Mouse (Mus musculus): ENCODE results near the gene Gk5.

Gene Gk5

GRCm38 (mm10) chr9:96118861-96119772 lies at the start of gene Gk5:
Gk5 (plus strand) TSS chr9:96119362.
- peak; percentile 94 for DNase-seq (ENCODE audit: low read depth, low spot score)

- DNase-seq (ENCODE audit: low read depth, low spot score), result no peak
Observed at GRCm38 (mm10) chr9:96078752-96079315, 40.3 kb upstream of the Gk5 start.

DNA sequence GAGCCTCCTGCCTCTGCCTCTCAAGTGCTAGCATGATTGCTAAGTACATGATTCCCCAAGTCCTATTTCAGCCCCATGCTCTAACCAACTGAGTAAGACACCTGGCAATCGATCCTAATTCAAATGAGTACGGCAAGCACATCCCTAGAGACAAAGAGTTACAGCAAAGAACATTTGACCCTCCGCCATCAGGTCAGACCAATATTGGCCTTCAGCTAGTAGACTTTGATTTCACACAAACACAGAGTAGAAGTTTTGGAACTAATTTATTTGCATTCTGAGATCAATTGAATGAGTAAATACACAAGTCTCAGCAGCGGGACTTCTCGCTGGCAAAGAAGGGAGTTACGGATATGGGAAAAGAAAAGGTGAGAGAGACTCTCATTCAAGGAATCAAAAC lies 33.9 kb upstream of the Gk5 start:
- DNase-seq (ENCODE audit: low read depth, low spot score), result no peak

- DNase-seq (ENCODE audit: low read depth, low spot score), result peak; percentile 56
Observed at GRCm38 (mm10) chr9:96087671-96088070, 31.5 kb upstream of the Gk5 start.

- peak; percentile 96 for DNase-seq (ENCODE audit: low read depth, low spot score)
Observed at GRCm38 (mm10) chr9:96088456-96088855, 30.7 kb upstream of the Gk5 start.

DNA sequence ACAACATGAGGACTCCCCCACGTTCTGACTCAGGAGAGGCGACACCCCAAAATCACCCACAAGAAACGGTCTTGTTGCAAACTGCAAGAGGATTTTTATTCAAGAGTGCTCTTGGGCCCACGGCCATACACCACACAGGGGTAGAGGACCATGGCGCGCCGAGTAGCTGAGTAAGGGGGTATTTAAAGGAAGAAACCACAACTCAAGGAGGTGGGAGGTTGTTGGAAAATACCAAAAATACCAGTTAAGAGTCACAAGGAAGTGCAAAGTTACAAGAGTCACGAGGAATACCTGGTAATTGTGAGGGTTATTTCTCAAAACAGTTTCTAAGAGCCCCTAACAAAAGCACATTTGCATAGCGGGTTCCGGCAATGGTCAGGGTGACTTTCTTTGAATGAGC lies 26.5 kb upstream of the Gk5 start:
- peak; percentile 69 for DNase-seq (ENCODE audit: low read depth, low spot score)

- DNase-seq (ENCODE audit: low read depth, low spot score), result peak; percentile 61
Observed at GRCm38 (mm10) chr9:96093221-96093620, 25.9 kb upstream of the Gk5 start.

- DNase-seq (ENCODE audit: low read depth, low spot score), result no peak
Observed at GRCm38 (mm10) chr9:96094341-96094740, 24.8 kb upstream of the Gk5 start.

DNA sequence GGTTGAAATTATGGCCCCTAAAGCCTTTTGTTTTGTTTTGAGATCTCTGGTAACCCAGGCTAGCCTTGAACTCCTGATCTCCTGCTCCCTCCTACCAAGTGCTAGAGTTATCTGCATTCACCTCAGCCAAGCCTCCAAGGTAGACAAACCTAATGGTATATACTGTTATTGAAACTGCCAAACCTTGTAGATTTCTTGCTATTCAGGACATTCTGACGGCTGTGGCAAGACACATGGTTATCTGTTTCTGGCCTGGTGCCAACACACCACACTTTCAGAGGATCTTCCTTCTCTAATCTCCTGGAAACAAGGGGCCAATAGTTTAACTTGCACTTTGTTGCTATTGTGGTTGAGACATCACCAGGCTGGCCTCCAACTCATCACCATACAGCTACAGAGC lies 24.0 kb upstream of the Gk5 start:
- no peak for DNase-seq (ENCODE audit: low read depth, low spot score)

DNA sequence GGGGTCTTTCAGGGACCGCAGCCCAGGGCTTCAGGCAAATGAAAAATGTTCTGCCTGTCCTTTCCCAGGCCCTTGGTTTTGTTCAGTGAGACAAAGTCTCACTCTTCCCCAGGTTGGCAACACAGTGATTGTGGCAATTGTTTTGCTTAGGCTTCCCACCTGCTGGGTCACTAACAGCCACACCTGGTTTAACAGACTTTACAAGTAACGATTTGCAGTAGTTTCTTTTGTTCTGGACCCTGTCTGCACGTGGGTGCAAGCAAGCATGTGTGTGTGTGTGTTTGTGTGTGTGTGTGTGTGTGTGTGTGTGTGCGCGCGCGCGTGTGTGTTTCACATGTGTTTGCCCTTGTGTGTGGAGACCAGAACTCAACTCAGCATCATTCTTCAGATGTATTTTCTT lies 16.3 kb upstream of the Gk5 start:
- peak; percentile 72 for DNase-seq (ENCODE audit: low read depth, low spot score)

GRCm38 (mm10) chr9:96112879-96113361 lies 6.2 kb upstream of the Gk5 start:
- DNase-seq (ENCODE audit: low read depth, low spot score), result no peak

GRCm38 (mm10) chr9:96116801-96117200 lies 2.4 kb upstream of the Gk5 start:
- DNase-seq (ENCODE audit: low read depth, low spot score), result no peak

- DNase-seq (ENCODE audit: low read depth, low spot score), result no peak
Observed at GRCm38 (mm10) chr9:96118216-96118615, 946 bp upstream of the Gk5 start.

- peak; percentile 70 for DNase-seq (ENCODE audit: low read depth, low spot score)
Observed at GRCm38 (mm10) chr9:96127972-96128371, 8.8 kb downstream of the Gk5 start.

DNA sequence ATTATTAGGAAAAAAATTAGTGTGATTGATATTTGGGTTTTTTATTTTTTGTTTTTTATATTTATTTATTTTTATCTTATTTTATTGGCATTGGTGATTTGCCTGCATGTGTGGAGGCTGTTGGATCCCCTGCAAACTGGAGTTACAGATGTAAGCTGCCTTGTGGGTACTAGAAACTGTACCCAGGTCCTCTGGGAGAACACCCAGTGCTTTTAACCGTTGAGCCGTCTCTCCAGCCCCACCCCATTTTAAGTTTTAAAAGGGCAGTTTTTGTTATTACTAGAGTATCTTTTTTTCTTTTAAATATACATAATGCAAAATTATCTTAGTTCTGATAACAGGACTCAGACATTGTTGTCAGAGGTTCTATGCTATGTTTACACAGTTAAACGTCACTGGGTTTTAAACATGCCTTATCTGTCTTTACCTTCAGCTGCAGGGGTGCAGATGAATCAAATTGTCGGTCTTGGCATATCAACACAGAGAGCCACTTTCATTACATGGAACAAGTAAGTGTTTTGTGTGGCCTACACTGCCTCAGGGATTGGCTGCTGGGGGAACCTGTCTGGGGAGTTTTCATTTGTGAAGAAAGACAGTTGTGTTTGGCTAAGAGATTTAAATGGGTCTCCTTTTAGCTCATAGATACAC lies 13.9 kb downstream of the Gk5 start:
- no peak for DNase-seq (ENCODE audit: low read depth, low spot score)

- no peak for DNase-seq (ENCODE audit: low read depth, low spot score)
Observed at GRCm38 (mm10) chr9:96134470-96134869, 15.3 kb downstream of the Gk5 start.

DNA sequence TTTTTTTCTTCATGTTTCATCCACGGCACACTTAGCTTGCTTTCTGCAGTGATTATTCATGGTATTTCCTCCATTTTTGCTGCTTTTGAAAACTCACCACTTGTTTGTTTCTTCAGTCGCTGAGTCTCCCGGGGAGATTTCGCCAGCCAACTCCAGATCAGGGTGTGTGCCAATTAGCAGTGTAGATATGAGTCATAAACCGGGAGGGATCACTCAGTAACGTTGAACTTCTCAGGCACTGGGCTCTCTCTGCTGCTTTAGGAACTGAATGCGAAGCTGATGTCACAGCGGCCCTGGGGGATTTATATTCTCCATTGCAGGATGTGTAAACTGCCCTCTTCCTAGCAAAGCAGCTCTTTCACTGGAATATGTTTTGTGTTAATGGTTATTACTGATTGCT lies 15.8 kb downstream of the Gk5 start:
- no peak for DNase-seq (ENCODE audit: low read depth, low spot score)

- DNase-seq (ENCODE audit: low read depth, low spot score), result no peak
Observed at GRCm38 (mm10) chr9:96135461-96135860, 16.3 kb downstream of the Gk5 start.

DNA sequence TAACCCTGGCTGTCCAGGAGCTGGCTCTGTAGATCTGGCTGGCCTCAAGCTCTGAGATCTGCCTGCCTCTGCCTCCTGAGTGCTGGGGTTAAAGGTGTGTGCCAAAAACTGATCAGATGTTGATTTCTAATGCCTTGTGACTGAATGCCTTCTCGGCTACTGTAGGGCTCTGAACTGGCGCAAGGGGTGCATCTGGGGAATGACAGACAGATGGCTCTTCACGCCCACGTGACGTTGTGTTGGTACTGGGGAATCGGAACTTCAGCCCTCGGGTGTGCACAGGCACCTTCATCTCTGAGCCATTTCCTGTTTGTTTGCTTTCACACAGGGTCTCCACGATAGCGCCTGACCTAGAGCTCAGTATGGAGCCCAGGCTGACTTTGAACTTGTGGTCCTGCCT lies 19.8 kb downstream of the Gk5 start:
- peak; percentile 78 for DNase-seq (ENCODE audit: low read depth, low spot score)

DNA sequence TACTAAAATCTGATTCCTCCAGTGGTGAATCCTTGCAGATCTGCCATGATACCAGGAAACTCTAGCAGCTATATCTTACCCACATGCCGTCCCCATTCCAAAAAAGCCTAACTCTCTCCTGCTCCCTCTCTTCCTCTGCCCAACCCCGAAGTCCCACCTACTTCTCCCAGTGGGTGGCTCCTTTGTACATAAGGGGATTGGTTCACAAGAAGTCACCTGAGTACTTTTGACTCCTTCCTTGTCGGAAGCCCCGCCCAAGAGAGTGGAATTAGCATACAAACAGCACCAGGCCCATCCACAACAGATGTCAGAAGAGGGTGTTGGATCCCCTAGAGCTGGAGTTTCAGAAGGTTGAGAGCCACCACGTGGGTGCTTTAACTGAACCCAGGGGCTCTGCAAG lies 20.7 kb downstream of the Gk5 start:
- peak; percentile 99 for DNase-seq (ENCODE audit: low read depth, low spot score)

DNA sequence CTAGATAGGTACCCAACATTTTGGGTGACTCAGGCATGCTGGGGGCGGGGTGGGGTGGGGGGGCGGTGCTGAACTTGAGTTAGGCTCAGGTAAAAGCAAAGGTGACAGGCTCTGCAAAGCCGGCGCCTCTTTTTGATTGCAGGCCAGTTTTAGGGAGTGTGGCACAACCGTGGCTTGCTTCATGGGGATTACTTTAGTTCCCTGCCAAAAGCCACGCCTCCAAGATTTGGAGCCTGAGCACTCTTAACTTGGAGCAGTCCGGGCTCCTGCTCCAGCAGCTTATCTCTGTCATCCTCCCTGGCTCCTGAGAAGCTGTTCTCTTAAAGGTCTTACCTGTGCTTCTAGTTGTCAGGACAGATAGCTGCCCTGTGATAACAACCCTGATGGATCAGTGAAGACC lies 21.8 kb downstream of the Gk5 start:
- peak; percentile 39 for DNase-seq (ENCODE audit: low read depth, low spot score)

- no peak for DNase-seq (ENCODE audit: low read depth, low spot score)
Observed at GRCm38 (mm10) chr9:96142499-96142898, 23.3 kb downstream of the Gk5 start.

DNA sequence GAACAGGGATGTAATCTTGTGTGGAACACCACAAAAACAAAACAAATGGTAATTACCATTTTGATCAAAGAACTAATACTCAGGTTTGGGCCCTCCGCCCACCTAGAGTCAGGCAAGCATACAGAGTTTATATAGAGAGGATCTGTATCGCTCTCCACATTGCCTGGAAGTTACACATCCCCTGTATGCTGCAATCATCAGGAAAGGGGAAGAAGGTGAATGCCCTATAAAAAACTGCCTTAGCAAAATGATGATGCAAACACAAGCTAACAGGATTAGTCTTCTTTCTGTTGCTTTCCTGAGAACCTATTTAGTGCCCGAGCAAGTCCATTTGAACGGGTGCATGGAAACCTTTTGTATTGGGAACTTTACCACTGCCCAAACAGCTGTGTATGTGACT lies 24.5 kb downstream of the Gk5 start:
- DNase-seq (ENCODE audit: low read depth, low spot score), result no peak

Measured in R1 (cell line).